Mouse (Mus musculus): ENCODE measurements around the gene Atp10a.

Gene Atp10a

DNA sequence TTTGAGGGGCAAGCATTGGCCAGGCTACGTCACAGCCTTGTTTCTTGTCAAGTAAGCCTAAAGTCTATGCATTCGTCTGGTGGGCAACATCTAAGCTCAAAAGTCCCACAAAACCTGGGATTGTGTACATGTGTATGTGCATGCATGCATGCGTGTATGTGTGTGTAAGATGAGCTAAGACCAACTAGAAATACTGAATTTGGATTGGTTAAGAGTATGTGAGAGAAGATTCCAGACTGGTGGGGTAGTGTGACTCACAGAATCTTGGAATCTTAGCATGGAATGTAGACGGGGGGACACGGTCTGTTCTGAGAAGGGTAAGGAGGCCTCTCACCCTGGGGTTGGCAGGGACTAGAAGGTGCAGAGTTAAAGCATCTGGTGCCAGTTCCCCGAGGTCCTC lies at the start of gene Atp10a:
Atp10a (plus strand) TSS at position 301 of the 400 bp plus-strand sequence.
- no peak for DNase-seq (ENCODE audit: low spot score in 2 of 2)

- DNase-seq (ENCODE audit: low spot score in 2 of 2) = no peak
Observed at GRCm38 (mm10) chr7:58618048-58618447, 37.9 kb upstream of the Atp10a start.

DNA sequence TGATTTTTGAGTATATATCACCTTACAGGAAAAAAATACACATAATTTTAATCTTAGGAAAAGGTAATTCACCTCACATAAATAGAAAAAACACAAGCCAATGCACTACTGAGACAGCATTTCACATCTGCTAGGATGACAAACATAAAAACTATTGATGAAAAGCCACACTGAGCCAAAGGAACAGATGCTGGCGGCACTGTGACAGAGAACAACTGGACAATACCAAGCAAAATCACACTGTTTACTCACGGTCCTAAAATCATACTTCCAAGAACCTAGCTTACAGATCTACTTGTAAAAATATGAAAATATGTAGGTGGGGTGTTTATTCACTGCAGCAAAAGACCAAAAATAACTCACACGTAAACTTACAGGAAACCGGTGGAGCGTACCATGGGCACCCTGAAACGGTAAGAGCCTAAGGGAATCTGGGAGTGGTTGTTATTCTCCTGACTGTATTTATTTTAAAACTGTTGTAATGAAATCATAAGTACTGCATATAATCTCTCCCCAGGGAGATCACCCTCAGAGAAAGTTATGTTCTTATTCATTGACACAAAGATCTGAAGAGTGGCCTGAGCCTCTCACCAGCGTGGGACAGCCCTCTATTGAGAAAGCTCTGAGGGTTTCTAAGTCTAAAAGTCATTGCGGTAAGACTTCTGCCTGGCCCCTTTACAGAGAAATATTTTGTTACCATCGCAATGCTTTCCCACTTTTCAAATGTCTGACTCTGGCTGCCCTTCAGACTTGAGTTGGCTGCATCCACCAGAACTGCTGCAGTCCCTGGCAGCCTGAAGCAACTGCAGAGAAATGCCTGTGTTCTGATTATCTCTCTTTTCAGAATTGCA lies 29.4 kb upstream of the Atp10a start:
- DNase-seq (ENCODE audit: low spot score in 2 of 2) = peak; percentile 10 to 49

GRCm38 (mm10) chr7:58627381-58627780 lies 28.6 kb upstream of the Atp10a start:
- no peak for DNase-seq (ENCODE audit: low spot score in 2 of 2)

DNA sequence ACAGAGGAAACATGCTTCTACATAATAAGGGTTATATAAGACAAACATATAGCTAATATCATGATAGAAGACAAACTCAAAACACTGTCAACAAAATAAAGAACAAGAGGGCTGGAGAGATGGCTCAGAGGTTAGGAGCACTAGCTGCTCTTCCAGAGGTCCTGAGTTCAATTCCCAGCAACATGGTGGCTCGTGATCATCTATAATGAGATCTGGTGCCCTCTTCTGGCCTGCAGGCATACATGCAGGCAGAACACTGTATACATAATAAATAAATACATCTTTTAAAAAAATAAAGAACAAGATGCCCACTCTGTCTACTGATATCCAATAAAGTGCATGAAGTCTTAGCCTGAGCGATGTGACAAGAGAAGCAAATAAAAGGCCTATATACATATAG lies 26.7 kb upstream of the Atp10a start:
- no peak for DNase-seq (ENCODE audit: low spot score in 2 of 2)

DNA sequence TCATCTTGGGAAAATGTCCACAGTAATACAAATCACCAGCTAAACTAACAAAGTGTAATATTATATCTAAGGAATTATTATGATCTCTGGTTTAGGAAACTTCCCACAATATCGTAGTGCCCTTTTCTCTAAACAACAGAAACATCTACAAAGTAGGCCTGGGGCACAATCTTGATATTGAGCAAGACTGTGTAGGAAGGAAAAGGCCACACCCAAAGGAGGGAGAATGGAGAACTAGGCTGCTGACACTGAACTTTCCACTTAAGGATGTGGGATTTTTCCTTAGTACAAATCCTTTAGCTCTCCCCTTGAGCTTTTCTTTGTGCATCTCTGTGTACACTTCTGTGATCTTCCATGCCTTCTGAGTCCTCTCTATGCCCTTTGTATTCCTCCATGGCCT lies 22.3 kb upstream of the Atp10a start:
- DNase-seq (ENCODE audit: low spot score in 2 of 2) = no peak

DNA sequence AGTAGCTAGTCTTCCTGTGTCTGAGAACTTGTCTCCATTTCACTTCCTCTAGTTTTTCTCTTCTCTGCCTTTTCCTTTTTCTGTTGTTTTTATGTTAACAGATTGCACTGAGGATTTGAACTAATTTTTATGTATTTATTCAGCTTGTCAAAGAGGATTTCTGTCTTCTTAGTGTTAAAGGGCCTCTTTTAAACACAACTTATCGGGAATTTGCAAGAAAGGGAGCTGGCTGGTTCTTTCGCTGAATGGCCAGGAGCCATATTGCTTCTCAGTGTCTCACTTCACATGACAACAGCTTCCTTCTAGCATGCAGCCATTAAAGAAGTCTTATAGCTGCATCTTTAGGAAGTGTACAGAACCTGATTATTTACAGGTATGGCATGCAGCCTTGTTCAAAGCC lies 16.3 kb upstream of the Atp10a start:
- DNase-seq (ENCODE audit: low spot score in 2 of 2) = no peak

DNA sequence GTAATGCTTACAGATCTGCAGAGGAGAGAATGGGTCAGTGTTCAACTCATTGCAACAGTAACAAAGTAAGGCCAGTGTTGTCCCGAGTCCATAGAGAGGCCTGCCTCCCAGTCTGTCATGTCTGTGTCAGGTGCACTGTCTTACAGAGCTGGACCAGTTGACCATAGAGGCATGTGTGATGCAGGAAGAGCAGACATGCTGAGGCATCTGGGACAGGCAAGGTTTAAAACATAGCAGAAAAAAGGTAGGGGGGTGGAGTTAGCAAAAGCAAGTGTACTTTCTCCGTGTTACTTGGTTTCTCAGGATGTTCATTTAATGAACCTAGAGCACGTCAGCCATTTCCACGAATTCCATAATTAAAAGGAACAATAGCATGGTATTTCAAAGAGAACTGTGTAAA lies 15.5 kb upstream of the Atp10a start:
- no peak for DNase-seq (ENCODE audit: low spot score in 2 of 2)

- no peak for DNase-seq (ENCODE audit: low spot score in 2 of 2)
Observed at GRCm38 (mm10) chr7:58641916-58642315, 14.1 kb upstream of the Atp10a start.

DNA sequence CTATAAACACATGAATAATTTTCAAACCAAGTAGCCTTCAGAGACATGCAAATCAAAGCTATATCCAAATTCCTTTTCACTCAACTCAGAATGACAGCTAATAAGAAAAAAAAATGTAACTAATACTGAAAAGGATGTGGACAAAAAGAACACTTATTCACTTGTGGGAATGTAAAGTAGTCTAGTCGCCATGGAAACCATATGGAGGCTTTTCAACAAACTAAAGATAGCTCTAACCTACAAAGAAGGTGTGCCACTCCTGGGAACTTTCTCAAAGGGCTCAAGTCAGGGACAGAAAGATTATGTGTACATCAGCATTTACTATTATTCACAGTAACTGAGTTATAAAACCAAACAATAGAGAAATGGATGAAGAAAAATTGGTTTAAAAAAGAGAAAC lies 8.6 kb upstream of the Atp10a start:
- DNase-seq (ENCODE audit: low spot score in 2 of 2) = no peak

DNA sequence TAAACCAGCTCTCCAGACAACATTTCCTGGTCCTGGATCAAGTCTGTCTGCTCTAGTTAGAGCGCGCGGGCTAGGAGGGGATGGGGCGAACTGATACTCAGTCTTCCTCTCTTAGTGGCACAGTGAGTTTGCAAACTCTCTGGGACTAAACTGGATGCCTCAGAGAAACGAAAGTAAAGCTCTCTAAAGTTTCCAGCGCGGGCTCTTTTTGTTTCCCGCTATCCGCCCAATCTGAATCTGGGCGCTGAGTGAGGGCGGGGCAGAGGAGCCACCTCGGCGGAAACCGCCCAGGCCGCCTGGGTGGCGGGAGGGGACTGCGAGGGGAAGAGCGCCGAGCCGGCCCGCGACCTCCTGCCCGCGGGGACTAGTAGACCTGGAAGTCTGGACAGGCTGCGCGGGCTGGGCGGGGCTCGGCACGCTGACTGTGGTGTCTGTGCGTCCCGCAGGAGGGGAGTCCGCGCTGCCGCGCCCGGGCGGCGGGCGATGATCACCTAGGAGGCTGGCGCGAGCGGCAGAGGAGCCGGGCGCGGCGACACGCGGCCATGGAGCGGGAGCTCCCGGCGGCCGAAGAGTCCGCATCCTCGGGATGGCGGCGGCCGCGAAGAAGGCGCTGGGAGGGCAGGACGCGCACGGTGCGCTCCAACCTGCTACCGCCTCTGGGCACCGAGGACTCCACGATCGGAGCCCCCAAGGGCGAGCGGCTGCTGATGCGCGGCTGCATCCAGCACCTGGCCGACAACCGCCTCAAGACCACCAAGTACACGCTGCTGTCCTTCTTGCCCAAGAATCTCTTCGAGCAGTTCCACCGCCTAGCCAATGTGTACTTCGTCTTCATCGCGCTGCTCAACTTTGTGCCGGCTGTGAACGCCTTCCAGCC lies 2.2 kb downstream of the Atp10a start:
- peak; percentile 65 to 70 for DNase-seq (ENCODE audit: low spot score in 2 of 2)

DNA sequence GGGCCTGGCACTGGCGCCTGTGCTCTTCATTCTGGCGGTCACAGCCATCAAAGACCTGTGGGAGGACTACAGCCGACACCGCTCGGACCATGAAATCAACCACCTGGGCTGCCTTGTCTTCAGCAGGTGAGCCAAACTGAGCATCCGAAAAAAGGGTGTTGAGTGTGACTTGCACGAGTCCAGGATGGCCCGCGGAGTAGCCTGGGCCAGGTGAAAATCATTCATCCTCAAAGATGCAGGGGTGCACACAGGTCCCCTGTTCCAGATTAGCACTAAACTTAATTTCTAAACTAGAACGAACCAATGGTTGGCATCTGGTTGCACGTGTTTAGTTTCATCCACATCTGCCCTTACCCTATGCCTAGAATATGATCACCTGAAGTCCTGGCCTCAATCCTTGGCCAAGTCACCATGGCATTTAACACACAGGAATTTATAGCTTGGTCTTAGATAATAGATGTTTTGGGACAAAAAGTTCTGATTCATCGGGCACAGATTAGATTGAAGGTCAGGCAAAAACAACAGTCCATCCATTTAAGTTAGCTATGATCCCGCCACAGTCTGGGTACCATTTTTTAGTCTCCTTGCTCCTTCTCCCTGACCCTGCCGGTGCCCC lies 2.9 kb downstream of the Atp10a start:
- DNase-seq (ENCODE audit: low spot score in 2 of 2) = no peak

DNA sequence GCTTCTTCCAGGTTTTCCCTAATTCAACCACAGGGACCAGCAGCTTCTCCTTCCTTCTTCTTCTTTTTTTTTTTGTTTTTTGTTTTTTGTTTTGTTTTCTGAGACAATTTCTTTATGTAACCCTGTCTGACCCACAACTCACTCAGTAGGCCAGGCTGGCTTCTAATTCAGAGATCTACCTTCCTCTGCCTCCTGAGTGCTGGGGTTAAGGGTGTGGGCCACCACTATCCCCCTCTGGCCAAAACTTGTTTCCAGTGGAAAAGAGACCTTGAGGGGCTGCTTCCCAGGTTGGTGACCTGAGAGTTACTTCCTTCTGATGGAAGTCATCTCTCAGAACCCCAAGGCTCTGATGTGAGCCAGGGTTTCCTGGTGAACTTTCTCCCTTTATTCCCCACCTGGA lies 4.1 kb downstream of the Atp10a start:
- no peak for DNase-seq (ENCODE audit: low spot score in 2 of 2)

DNA sequence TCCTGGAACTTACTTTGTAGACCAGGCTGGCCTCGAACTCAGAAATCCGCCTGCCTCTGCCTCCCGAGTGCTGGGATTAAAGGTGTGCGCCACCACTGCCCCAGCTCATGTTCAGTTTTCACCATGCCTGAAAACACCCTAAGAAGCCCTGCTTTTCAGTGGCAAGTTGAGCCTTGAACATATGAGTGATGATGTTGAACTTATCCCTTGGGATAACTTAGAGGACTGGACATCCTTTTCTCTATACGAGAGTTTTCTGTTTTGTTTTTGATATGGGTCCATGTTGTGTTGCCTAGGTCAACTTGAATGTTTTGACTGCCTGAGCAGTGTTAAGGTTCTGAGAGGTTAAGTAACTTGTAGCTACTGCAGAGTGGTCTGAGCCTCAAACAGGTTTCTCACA lies 4.7 kb downstream of the Atp10a start:
- no peak for DNase-seq (ENCODE audit: low spot score in 2 of 2)

- DNase-seq (ENCODE audit: low spot score in 2 of 2) = no peak
Observed at GRCm38 (mm10) chr7:58661076-58661475, 5.1 kb downstream of the Atp10a start.

DNA sequence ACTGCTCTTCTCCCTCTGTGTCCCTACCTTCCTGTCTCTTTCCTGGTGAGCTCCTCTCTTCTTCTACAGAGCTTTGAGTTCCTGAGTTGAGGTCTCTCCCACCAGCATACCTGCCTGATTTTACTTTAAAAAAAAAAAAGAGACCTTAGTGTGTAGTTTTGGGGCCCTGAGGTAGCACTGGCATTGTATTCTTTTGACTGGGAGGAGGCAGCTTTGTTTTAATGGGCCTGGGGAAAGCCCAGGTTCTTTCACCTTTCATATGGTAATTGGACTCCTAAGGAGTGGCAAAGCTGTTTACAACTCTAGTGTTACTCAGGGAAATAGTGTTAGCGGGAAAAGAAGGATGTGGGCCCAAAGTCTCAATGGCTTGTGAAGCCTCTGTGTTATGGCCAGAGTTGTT lies 12.7 kb downstream of the Atp10a start:
- DNase-seq (ENCODE audit: low spot score in 2 of 2) = no peak

- no peak for DNase-seq (ENCODE audit: low spot score in 2 of 2)
Observed at GRCm38 (mm10) chr7:58676075-58676474, 20.1 kb downstream of the Atp10a start.

DNA sequence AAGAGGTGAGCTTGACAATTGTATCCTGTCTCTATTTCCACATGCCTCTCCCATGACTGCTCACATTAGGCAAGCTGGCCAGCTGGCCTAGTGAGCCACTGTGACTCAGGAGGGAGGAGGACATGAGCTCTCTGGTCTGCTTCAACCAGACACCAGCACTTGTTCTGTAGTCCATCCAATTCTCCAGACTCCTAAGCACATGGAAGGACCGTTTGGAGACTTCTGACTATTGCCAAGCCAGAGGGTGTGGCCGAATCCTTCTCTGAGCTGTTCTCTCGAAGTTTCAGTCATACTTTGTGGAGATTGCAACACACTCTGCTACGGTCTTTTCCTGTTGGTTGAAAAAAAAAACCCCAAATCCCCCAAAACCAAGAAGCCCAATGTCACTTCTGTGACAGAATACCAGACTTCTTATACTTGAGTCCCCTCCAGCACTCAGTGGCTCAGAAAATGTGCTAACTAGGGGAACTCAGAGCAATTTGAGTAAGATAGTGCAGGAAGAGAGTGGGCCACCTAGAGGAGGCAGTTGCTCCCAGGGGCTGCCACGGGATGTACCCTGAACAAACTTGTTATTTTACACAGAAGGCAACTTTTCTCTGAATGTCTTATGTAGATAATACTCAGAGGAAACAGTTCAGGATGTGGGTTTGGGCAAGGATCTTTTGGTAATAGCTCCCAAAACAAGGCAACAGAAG lies 21.3 kb downstream of the Atp10a start:
- DNase-seq (ENCODE audit: low spot score in 2 of 2) = peak; percentile 40 to 69

- no peak for DNase-seq (ENCODE audit: low spot score in 2 of 2)
Observed at GRCm38 (mm10) chr7:58685967-58686366, 30.0 kb downstream of the Atp10a start.

- no peak for DNase-seq (ENCODE audit: low spot score in 2 of 2)
Observed at GRCm38 (mm10) chr7:58686573-58686972, 30.6 kb downstream of the Atp10a start.

- DNase-seq (ENCODE audit: low spot score in 2 of 2) = no peak
Observed at GRCm38 (mm10) chr7:58686997-58687396, 31.0 kb downstream of the Atp10a start.
